Mouse (Mus musculus): ENCODE data around the gene 3110040M04Rik. TPM values are rescaled to one million over a fixed set of nuclear protein-coding genes. Genes with fewer than 3 reads are reported as not detected.

The 3110040M04Rik gene
- polyA plus RNA-seq, 1 experiment from 2014 or later, result not detected

DNA sequence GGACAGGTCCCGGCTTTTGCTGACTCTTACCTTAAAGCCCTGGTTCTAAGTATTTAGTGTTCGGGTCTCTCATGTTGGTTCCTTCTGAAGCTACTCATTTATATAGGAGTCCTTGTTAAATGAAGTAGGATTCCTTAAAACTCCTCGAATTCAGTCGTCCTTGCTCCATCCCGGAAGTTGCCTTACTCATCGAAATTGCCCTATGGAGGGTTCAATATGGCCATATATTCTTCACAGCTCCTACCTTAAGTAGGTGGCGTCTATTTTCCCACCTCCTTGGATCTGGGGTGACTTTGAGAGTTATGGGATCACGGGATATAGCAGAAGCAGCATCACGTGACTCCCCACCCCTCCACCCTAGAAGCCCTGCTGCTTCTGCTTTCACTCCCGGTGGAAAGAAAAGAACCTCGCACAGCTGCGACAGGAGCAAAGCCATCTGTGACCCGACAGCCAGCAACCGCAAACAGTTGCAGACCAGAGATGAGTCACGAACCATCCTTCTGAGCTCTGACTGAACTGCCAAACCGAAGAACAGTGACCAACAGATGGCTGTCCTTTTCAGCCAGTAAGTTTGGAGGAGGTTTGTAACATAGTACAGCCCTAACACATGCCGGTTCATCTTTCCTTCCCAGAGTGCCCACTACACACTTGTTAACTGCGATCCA is 46.7 kb downstream of the 3110040M04Rik start:
- Histone ChIP-seq H3K27me3 (ENCODE audit: poor library complexity, severe bottlenecking) (no peaks in the 10 kb centered on the region), H3K36me3 (replicated peaks) (no peaks in the 10 kb centered on the region), H3K4me3 (no peak overlapping the region), H3K4me1 (0 out of 2 replicates have a peak, but pooled peaks cover 7% of the 10 kb centered on the region), H3K27ac (peak overlapping the region; percentile 15; the same call in 1 of the 2 replicates), H3K9me3 (no peaks in the 10 kb centered on the region)
- WGBS, result 72% methylated on average over 18 of the region's 18 CpGs
- DNase-seq (ENCODE audit: extremely low spot score, low spot score), result no peak

DNA sequence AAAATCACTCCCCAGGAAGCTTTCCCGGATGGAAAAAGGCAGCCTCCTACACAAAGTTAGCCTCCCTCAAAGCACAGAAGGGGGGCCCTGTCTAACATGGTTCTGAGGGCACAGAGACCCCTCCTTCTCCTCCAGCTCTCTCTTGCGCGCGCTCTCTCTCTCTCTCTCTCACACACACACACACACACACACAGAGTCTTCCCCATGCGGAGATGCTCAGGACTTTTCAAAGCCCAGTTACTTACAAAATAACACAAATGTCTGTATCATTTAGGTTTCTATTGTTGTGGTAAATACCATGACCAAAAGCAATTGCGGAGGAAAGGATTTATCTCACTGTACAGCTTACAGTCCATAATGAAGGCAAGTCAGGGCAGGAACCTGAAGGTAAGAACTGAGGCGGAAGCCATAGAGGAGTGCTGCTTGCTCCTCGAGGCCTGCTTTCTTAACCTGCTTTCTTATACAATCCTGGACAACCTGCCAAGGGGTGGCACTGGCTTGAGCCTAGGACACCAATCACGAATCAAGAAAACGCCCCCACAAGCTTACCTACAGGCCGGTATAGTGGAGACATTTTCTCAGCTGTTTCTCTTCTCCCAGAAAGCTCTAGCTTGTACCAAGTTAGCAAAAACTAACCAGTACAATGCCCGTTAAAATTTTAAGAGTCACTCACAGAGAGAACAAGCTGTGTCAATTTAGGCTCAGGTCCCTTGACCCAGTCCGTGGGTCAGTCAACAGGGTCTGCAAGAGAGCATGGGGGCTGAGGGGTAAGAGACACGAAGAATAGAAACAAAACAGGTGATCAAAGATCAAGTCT is 47.5 kb downstream of the 3110040M04Rik start:
- Histone ChIP-seq H3K4me1 (peaks cover 7% of the 10 kb centered on the region; the same call in 1 of the 2 replicates), H3K27ac (peak overlapping the region; percentile 15; the same call in 1 of the 2 replicates), H3K36me3 (replicated peaks) (no peaks in the 10 kb centered on the region), H3K4me3 (no peak overlapping the region), H3K27me3 (ENCODE audit: poor library complexity, severe bottlenecking) (no peaks in the 10 kb centered on the region), H3K9me3 (no peaks in the 10 kb centered on the region)
- 88% methylated on average over 14 of the region's 14 CpGs for WGBS
- DNase-seq (ENCODE audit: extremely low spot score, low spot score), result no peak

Other genes with a start within 250 kb of the 3110040M04Rik start
- gene Hmcn1, start 210.7 kb upstream of the 3110040M04Rik start, polyA plus RNA-seq (2016; fragmentation: Nextera tagmentation; extraction: Ambion mirVana), result 9.1 and 10.5 TPM in 2 replicates
- 0.27 and 0.41 TPM in 2 replicates for gene Gm47985, start 21.6 kb upstream of the 3110040M04Rik start, polyA plus RNA-seq (2016; fragmentation: Nextera tagmentation; extraction: Ambion mirVana)
- 0.14 and 0.42 TPM in 2 replicates for gene Gm8947, start 11.7 kb upstream of the 3110040M04Rik start, polyA plus RNA-seq (2016; fragmentation: Nextera tagmentation; extraction: Ambion mirVana)
- gene Gm47995, start 5.7 kb upstream of the 3110040M04Rik start, polyA plus RNA-seq (2016; fragmentation: Nextera tagmentation; extraction: Ambion mirVana), result not detected in 2 replicates
- gene Gm47996, start 6.0 kb downstream of the 3110040M04Rik start, polyA plus RNA-seq (2016; fragmentation: Nextera tagmentation; extraction: Ambion mirVana), result not detected in 2 replicates
- gene Ivns1abp, start 140.4 kb downstream of the 3110040M04Rik start, polyA plus RNA-seq (2016; fragmentation: Nextera tagmentation; extraction: Ambion mirVana), result 442 and 458 TPM in 2 replicates
- gene Swt1, start 224.3 kb downstream of the 3110040M04Rik start, polyA plus RNA-seq (2016; fragmentation: Nextera tagmentation; extraction: Ambion mirVana), result 18.0 and 18.9 TPM in 2 replicates
- gene Trmt1l, start 224.4 kb downstream of the 3110040M04Rik start, polyA plus RNA-seq (2016; fragmentation: Nextera tagmentation; extraction: Ambion mirVana), result 46.7 and 47.3 TPM in 2 replicates